Mouse (Mus musculus) adrenal gland, adult 8-10 months (tissue): Measurements from ENCODE around the gene Tcf12. TPM values are rescaled to one million over a fixed set of nuclear protein-coding genes. Genes with fewer than 3 reads are reported as not detected.

Experiments used
- DNase-seq: peaks from one replicate; pipeline ENCODE4 v3.0.0; 2022
- total RNA-seq, 4 experiments: library from RNA; stranded (reverse); gene quantifications; 2 replicates each; pipeline ENCODE4 v1.2.4; 2022

Tcf12 gene
- total RNA-seq, 4 experiments from 2014 or later = 75.8 to 118 (median 89.1) TPM

DNA sequence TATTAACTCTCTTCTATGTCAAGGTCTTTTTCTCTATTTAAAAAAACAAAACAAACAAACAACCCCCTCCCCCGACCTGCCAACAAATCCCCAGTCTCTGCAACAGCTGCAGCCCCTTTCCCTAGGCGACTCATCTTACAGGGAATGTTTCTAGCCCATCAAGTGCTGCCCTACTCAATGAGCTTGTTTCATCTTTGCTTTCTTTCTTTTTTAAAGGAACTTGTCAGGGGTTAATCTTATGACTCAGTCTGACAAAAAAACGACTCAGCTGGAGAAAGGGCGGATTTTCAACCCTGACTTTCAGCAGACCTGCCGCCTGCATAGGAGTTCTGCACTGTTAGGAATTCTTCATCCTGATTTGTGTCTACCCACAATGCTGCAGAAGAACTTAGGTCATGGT is 212.8 kb downstream of the Tcf12 start:
- DNase-seq = no peak

DNA sequence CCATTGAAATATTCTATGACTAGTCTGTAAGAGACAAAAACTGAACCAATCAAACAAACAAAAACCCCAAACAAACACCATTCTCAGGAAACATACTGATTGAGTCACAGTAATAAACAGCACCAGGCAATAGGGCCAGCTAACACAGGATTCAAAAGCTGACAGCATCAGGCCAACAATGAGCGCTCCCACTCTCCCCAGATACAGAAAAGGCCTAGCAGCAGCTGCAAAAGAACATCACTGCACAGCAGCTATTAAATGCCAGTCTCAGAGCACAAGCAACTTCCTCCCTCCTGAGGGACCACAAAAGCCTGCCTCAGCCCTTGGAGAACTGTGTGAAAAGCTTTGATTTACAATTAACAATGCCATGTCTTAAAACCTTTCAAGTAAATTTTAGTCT is 214.3 kb downstream of the Tcf12 start:
- no peak for DNase-seq

DNA sequence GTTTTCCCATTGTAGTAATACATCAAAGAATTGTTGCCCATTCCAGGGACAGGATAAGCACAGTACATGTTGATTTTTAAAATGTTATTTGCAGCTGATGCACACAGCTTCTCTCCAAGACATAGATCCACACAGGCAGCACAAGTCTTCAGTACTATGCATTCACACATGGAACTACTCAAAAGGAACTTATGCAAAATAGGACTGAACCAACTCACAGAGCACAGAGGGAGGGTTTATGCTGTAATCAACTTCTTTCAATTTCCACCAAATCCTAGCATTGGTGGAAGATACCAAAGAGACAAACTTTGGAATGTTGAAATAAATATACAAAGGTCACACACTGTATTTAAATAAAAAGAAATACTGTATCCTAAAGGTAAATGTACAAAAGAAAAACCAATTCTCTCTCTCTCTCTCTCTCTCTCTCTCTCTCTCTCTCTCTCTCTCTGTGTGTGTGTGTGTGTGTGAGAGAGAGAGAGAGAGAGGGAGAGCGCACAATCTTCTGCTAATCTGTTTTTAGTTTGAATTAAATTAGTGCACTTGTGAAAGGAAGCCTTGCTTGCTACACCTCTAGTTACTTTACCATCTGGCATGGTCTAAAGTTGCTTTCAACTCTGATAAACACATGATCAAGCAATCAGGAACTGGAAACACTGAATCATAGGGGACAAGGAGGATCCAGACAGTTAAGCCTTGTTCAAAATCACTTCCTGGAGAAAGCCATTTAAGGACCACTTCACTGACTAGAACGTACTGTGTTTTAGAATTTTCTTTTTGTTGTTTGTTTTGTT is 215.5 kb downstream of the Tcf12 start:
- DNase-seq = no peak

GRCm38 (mm10) chr9:71895291-71895690 is 216.4 kb downstream of the Tcf12 start:
- no peak for DNase-seq

DNA sequence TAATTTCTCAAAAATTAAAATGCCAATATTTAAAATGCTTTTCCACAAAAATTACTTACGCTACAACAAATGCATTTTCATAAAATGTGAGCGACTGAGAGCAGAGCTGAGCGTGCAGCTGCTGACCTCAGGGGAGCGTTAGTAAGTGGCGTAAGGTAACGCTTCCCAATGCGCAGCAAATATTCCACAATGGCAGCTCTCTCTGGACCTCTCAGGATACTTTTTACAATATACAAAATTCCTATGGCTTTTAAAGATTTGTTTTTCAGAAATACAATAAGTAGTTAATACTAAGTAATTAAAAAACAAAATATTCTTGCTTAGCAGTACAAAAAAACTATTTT is 216.8 kb downstream of the Tcf12 start:
- DNase-seq = no peak

DNA sequence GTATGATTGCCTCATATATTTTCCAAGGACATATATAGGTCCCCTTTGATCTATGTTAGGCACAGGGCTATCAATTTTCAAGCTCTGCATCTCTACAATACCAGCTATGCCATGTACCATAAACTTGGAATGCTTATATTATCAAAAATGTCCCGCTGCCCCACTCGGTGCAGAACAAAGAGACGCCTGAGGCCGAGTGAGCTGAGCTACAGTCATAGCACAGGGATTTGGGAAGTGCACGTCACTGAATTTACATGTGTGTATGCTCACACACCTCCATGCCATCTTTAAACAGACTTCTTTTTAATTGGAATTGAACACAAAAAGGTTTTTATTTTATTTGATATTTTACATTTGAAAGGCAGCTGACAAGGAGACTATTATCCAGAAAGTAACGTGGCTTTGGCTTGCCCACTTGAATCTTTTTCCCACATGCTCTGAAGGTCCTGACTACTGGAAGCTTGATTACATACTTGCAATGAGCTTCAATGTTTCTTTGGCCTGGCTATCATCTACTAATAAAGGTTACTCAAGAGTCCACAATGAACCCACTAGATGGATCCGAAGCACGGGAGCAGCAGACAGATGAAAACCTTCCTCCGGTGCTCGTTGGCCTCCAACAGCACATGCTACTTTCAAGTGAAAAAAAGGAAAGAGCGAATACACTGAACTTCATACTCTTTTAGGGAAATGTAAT is 217.3 kb downstream of the Tcf12 start:
- DNase-seq = no peak

DNA sequence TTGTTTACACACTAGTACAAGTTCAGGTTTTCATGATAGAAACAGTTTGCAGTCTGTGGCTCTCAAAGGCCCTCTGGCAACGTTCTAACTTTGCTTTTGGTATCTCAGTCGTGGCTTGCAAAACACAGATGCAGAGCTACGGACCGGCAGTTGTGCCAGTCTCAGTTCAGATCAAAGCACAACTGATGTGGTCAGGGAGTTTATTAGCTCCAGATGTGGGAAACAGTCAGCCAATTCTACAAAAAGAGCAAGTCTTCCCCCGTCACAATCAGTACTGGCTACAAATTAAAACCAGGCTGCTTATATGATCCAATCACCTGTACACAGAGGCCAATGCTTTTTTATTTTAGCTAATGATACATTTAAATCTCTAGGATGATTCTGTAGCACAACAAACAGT is 223.2 kb downstream of the Tcf12 start:
- DNase-seq = no peak

DNA sequence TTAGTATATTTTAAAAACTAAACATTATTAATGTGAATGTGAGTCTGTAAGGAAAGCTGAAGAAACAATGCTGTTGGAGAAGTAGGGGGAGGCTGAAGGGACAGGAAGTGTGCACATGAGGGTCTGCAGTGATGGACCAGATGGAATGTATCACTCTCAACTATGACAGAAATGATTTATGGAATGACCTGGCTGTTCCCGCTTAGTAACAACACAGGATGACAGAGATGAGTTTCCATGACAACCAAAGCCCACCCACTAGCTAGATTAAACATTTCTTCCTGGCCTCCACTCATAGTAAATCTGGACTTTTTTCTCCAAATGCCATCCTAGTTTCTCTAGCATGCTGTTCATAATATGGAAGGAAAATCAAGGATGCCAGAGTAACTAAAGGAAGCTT is 231.0 kb downstream of the Tcf12 start:
- DNase-seq = no peak

DNA sequence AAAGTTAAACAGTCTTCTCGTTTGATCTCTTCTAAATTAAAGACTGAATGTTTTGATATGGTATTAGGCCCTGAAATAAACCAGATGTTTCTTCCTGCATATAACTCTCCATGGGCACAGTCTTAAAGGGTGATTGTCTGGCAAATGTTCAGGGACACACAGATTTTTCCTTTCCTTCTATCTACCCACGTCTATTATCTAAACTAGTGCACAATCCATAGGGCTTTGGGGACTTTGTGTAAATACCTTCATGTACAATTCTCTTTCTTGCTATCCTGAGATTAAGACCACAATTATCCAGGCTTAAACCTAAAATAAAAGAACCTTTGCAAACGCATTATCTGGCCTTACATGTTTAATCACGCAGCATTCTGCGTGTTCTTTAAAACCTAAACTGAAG is 231.7 kb downstream of the Tcf12 start:
- no peak for DNase-seq

- no peak for DNase-seq
Observed at GRCm38 (mm10) chr9:71879415-71879814, 232.3 kb downstream of the Tcf12 start.

GRCm38 (mm10) chr9:71877867-71878266 is 233.8 kb downstream of the Tcf12 start:
- no peak for DNase-seq

DNA sequence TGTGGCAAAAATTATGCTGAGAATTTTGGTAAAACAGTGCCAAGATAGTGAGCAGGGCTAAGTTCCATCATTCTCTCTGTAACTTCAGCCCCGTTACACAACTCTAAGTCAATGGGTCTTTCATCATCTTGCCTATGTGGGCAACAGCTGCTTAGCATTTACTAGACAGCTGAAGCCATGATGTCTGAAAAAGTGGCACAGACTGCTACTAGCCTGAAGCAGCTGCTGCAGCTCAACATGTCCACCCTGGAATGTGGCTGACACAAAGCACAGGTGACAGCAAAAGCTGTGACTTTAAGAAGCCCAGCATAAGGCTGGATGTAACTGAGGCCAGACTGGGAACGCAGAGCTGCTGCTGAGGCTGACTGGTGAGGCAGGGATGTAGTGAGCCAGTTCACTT is 236.9 kb downstream of the Tcf12 start:
- DNase-seq = no peak

- no peak for DNase-seq
Observed at GRCm38 (mm10) chr9:71874035-71874572, 237.6 kb downstream of the Tcf12 start.

DNA sequence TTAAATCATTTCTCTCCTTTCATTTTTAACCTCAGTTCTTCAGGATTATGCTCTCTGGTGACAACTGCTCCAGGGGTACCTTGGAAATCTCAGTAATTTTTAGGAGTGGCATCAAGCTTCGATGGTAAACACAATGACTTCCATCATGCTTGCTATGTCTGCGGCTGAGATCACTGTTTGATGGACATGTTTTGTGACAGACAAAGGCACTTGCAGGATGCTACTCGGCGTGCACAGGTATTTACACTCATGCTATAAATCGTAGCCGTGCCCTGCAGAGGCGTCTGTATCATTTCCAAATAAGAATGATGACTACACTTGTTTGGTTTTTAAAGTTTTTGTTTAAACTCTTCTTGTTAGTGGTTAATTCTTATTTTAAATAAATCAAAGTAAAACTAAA is 248.3 kb downstream of the Tcf12 start:
- no peak for DNase-seq

DNA sequence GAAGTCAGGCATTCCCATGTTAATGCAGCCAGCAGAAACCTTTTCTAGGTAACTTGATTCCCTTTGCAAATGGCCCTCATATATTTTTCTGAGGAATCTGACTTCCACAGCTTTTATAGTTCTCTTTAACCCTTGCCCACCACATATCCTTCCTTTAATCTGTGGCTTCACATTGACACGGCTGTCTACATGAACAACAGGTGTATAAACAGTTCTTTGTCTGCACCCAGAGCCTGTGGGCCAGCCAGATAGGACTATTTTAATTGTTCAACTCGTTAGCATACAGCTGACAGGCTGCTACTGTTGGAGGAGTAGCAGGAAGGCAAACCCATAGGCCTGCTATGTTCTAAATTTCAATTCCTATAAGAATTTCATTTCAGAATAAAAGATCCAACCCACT is 250.0 kb downstream of the Tcf12 start:
- DNase-seq = no peak

- no peak for DNase-seq
Observed at GRCm38 (mm10) chr9:71857926-71858325, 253.7 kb downstream of the Tcf12 start.

GRCm38 (mm10) chr9:71853904-71854303 is 257.8 kb downstream of the Tcf12 start:
- DNase-seq = no peak

- no peak for DNase-seq
Observed at GRCm38 (mm10) chr9:71850283-71850682, 261.4 kb downstream of the Tcf12 start.

DNA sequence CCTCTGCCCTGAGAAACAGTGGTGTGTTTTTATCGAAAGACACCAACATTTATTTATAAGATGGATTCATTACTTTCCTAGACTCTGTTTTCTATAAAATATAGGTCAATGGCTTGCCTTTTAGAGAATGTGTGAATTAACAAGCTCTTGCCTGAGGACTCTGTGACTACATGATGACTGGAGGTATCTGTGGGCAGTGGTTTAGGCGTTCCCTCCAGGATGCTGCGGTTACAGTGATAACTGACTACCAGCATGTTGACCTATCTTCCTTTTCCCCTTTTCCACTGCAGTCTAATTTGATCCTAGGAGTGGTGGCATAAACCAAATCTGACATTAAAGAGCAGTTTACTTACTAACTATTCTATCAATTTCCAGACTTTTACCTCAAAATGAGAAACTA is 263.3 kb downstream of the Tcf12 start:
- DNase-seq = no peak

DNA sequence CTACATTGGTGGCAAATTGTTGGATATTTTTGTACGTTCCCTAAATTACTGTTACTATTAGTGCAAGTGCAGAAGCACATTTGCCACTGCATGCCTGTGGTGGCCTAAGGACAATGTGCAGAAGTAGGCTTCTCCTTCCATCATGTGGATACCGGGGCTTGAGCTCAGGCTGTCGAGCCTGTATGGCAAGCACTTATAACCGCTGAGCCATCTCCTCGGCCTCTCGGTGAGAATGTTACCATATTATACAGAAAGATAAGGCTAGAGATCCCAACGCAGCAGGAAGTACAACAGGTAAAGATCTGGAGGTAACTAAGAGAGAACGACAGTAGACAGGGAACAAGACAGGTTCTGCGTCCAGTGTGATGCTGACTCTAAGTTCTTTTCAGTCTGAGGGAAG is 263.8 kb downstream of the Tcf12 start:
- DNase-seq = no peak

DNA sequence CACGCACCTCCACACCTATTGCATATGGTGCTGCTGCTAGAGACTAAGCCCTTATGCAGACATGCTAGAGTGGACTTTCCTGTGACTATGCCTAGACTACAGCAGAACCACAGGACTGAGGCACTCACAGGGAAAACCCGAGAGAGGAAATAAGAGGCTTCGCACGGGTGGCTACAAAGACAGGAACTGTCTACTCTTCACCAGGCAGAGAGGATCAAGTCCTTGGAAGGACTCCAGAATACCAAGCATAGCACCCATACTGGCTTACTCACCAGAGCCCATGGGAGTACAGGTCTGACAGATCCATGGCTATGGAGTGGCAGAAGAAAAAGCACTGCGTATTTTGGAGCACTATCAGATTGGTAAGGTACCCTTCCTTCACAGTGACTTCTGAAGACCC is 269.8 kb downstream of the Tcf12 start:
- DNase-seq = no peak

DNA sequence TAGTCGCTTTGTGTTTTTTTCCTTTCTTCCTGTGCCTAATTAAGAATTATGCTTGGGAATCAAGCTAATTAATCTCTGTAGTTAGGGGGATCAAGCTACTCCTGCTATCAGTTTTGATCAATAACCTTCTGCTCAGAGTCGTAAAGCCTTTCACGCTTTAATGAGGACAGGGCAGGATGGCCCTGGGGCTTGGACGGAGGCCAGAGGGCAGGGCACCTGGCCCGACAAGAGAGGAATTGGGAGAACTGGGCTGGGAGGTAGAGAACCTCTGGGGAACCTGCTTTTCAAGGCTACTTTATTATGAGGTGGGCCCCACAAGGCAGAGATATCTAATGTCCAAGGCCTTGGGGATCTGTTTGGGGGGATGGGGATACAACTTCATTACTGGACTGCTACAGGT is 274.3 kb downstream of the Tcf12 start:
- DNase-seq = no peak

GRCm38 (mm10) chr9:71836366-71836765 is 275.3 kb downstream of the Tcf12 start:
- no peak for DNase-seq

DNA sequence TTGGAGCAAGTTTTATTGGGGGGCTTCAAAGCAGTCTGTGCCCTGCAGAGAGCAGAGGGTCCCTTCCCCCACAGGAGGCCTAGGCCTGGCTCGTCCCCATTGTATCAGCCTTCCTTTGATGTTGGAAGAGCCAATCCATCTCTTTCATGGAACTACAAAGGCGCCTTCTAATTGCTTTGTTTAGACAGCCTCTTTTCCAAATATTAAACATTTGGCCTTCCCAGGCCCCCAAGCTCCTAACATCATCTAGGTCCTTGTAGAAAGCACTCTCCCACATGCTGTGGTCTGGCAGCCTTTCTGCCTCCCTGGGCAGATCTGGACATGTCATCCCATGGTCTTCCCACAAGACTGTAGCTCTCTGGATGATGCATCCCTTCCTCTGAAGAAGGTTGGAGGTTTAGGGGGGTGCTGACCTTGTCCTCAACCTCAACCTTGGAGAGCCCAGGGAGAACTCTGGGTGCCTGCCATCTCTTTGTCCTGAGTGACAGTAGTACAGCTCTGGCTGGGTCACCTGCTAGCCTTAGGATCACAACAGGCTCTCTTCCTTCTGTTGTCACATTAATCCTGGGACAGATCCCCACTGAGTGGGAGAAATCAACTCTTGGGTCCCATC is 276.4 kb downstream of the Tcf12 start:
- peak; percentile 43 for DNase-seq
